Mouse (Mus musculus) G1E (cell line): Measurements from ENCODE around the gene Cfap44. TPM values are rescaled to one million over a fixed set of nuclear protein-coding genes. Genes with fewer than 3 reads are reported as not detected.

Experiments
- ATAC-seq: 2 replicates; pipeline ENCODE4 v1.8.0; 2016; ENCODE audit warnings: mild to moderate bottlenecking; ENCODE audit not compliant: insufficient number of reproducible peaks, poor library complexity, low FRiP score, severe bottlenecking; ENCODE audit errors: extremely low read depth
- DNase-seq: peaks from one replicate; pipeline ENCODE4 v3.0.0; 2012; ENCODE audit warnings: low spot score
- H3K27me3 ChIP-seq: 2 replicates; pipeline ENCODE4 v1.6.1; 2012; ENCODE audit warnings: mild to moderate bottlenecking, low read length, inconsistent platforms; ENCODE audit not compliant: insufficient read depth
- H3K36me3 ChIP-seq: replicated peaks from 2 replicates; pipeline ENCODE3; 2012; ENCODE audit warnings: mild to moderate bottlenecking, inconsistent platforms
- H3K4me1 ChIP-seq: 2 replicates; pipeline ENCODE4 v1.6.1; 2012; ENCODE audit warnings: low read depth, low read length, inconsistent platforms, mixed read lengths; ENCODE audit not compliant: insufficient read depth
- H3K4me3 ChIP-seq: 2 replicates; pipeline ENCODE4 v1.5.1; 2012; ENCODE audit warnings: low read depth, mild to moderate bottlenecking, inconsistent platforms, low read length, moderate library complexity, mixed read lengths
- H3K9me3 ChIP-seq: replicated peaks from 2 replicates; pipeline ENCODE4 v1.6.1; 2012; ENCODE audit warnings: inconsistent platforms
- CTCF ChIP-seq: IDR thresholded peaks from 2 replicates; pipeline ENCODE4 v1.5.1; 2012; ENCODE audit warnings: low read depth, low read length, inconsistent platforms, mixed read lengths
- GATA1 ChIP-seq: IDR thresholded peaks from 2 replicates; pipeline ENCODE4 v1.6.1; 2012; ENCODE audit warnings: borderline replicate concordance, low read length, inconsistent platforms, mixed read lengths
- GATA2 ChIP-seq: IDR thresholded peaks from 2 replicates; pipeline ENCODE4 v1.6.1; 2012; ENCODE audit warnings: low read depth, low read length, inconsistent platforms, borderline replicate concordance
- POLR2AphosphoS5 ChIP-seq: IDR thresholded peaks from 2 replicates; pipeline ENCODE4 v1.6.1; 2012; ENCODE audit warnings: low read depth, low read length, inconsistent platforms; ENCODE audit not compliant: insufficient replicate concordance
- TAL1 ChIP-seq: conservative IDR thresholded peaks from 2 replicates; pipeline ENCODE4 v1.6.1; 2012; ENCODE audit warnings: low read depth, low read length, inconsistent platforms, mixed read lengths
- polyA plus RNA-seq: library from polyadenylated mRNA; stranded (reverse); fragments of >175 nt; gene quantifications from 2 replicates; pipeline ENCODE4 v1.2.3, GENCODE M21; 2012
- total RNA-seq, 2 experiments: library from RNA; stranded (forward) in 1 of 2; stranded (reverse) in 1 of 2; fragments of 200-1000 nt in 1 of 2; fragments of >200 nt in 1 of 2; fragmentation: Nextera tagmentation in 1 of 2; gene quantifications; 2 replicates each; pipeline ENCODE4 v1.2.3; 2014 to 2017

Gene Cfap44
- total and polyA plus RNA-seq, 3 experiments: 0.22 TPM; not detected in 2

GRCm38 (mm10) chr16:44486612-44487011 is 92.0 kb downstream of the Cfap44 start:
- DNase-seq (no peak), ATAC-seq (no peak)
- TF ChIP-seq CTCF (no peak), POLR2AphosphoS5 (no peak), TAL1 (no peak), GATA2 (no peak), GATA1 (no peak)
- H3K9me3 ChIP-seq: no peaks in the 10 kb centered on the region
- H3K4me3 ChIP-seq: no peak overlapping the region
- no peaks in the 10 kb centered on the region for H3K36me3 ChIP-seq
- H3K27me3 ChIP-seq: peaks cover 4% of the 10 kb centered on the region; the same call in 1 of the 2 replicates
- H3K4me1 ChIP-seq: no peaks in the 10 kb centered on the region

- Histone ChIP-seq H3K9me3 (no peaks in the 10 kb centered on the region), H3K27me3 (peaks cover 4% of the 10 kb centered on the region; the same call in 1 of the 2 replicates), H3K36me3 (no peaks in the 10 kb centered on the region), H3K4me3 (no peak overlapping the region), H3K4me1 (no peaks in the 10 kb centered on the region)
- ATAC-seq (no peak), DNase-seq (no peak)
- TF ChIP-seq GATA2 (no peak), TAL1 (no peak), CTCF (no peak), GATA1 (no peak), POLR2AphosphoS5 (no peak)
These were observed 92.6 kb downstream of the Cfap44 start for GRCm38 (mm10) chr16:44487194-44487593.

GRCm38 (mm10) chr16:44491051-44491450 is 96.5 kb downstream of the Cfap44 start:
- H3K4me3 ChIP-seq: no peak overlapping the region
- H3K36me3 ChIP-seq: no peaks in the 10 kb centered on the region
- H3K27me3 ChIP-seq: peaks cover 6% of the 10 kb centered on the region; the same call in 1 of the 2 replicates
- H3K4me1 ChIP-seq: no peaks in the 10 kb centered on the region
- no peaks in the 10 kb centered on the region for H3K9me3 ChIP-seq
- no peak for DNase-seq
- no peak for ATAC-seq
- no peak for TF ChIP-seq CTCF
- no peak for TF ChIP-seq TAL1
- TF ChIP-seq GATA2: no peak
- no peak for TF ChIP-seq GATA1
- no peak for TF ChIP-seq POLR2AphosphoS5

- peaks cover 6% of the 10 kb centered on the region; the same call in 1 of the 2 replicates for H3K27me3 ChIP-seq
- no peak overlapping the region for H3K4me3 ChIP-seq
- TF ChIP-seq POLR2AphosphoS5: no peak
- no peak for TF ChIP-seq GATA1
- no peak for TF ChIP-seq GATA2
- no peak for TF ChIP-seq CTCF
- no peak for TF ChIP-seq TAL1
- no peaks in the 10 kb centered on the region for H3K36me3 ChIP-seq
- DNase-seq: no peak
- no peak for ATAC-seq
- no peaks in the 10 kb centered on the region for H3K9me3 ChIP-seq
- no peaks in the 10 kb centered on the region for H3K4me1 ChIP-seq
These were observed 97.6 kb downstream of the Cfap44 start for GRCm38 (mm10) chr16:44492151-44492550.

- DNase-seq (no peak), ATAC-seq (no peak)
- Histone ChIP-seq H3K36me3 (no peaks in the 10 kb centered on the region), H3K4me1 (no peaks in the 10 kb centered on the region), H3K9me3 (no peaks in the 10 kb centered on the region), H3K27me3 (peaks cover 6% of the 10 kb centered on the region; the same call in 1 of the 2 replicates), H3K4me3 (no peak overlapping the region)
- TF ChIP-seq CTCF (no peak), GATA1 (no peak), TAL1 (no peak), GATA2 (no peak), POLR2AphosphoS5 (no peak)
These were observed 98.1 kb downstream of the Cfap44 start for GRCm38 (mm10) chr16:44492706-44493105.

GRCm38 (mm10) chr16:44493868-44494267 is 99.3 kb downstream of the Cfap44 start:
- peaks cover 4% of the 10 kb centered on the region; the same call in 1 of the 2 replicates for H3K27me3 ChIP-seq
- ATAC-seq (no peak), DNase-seq (no peak)
- no peaks in the 10 kb centered on the region for H3K9me3 ChIP-seq
- TF ChIP-seq TAL1 (no peak), POLR2AphosphoS5 (no peak), CTCF (no peak), GATA1 (no peak), GATA2 (no peak)
- H3K36me3 ChIP-seq: no peaks in the 10 kb centered on the region
- no peaks in the 10 kb centered on the region for H3K4me1 ChIP-seq
- no peak overlapping the region for H3K4me3 ChIP-seq

- DNase-seq: no peak
- TF ChIP-seq GATA2 (no peak), GATA1 (no peak), POLR2AphosphoS5 (no peak), CTCF (no peak), TAL1 (no peak)
- no peaks in the 10 kb centered on the region for H3K9me3 ChIP-seq
- no peaks in the 10 kb centered on the region for H3K4me1 ChIP-seq
- H3K4me3 ChIP-seq: no peak overlapping the region
- no peak for ATAC-seq
- H3K36me3 ChIP-seq: no peaks in the 10 kb centered on the region
- H3K27me3 ChIP-seq: peaks cover 4% of the 10 kb centered on the region; the same call in 1 of the 2 replicates
These were observed 100.0 kb downstream of the Cfap44 start for GRCm38 (mm10) chr16:44494441-44495108.
